Mouse (Mus musculus): Measurements from ENCODE around the gene Scn3b. TPM values are rescaled to one million over a fixed set of nuclear protein-coding genes. Genes with fewer than 3 reads are reported as not detected.

Scn3b gene
- total RNA-seq (2021): 100 to 1,000 TPM; 110 to 116 TPM
- long read RNA-seq, experiment 1, full-length matches to known transcripts: 83 of 137 reads
- long read RNA-seq, experiment 1, partial matches to known transcripts: 43 of 137 reads
- long read RNA-seq, experiment 1, other reads (novel, unspliced or antisense): 11 of 137 reads
- long read RNA-seq, experiment 2, full-length matches to known transcripts: 41 of 78 reads
- long read RNA-seq, experiment 2, partial matches to known transcripts: 15 of 78 reads
- long read RNA-seq, experiment 2, other reads (novel, unspliced or antisense): 22 of 78 reads

GRCm38 (mm10) chr9:40269103-40269861, at the start of gene Scn3b:
Gene Scn3b, plus strand, starts transcription at chr9:40269217.
- peak within 1 kb of the TSS; percentile 81 for H3K27ac ChIP-seq
- peak; percentile 73 to 83 for DNase-seq (ENCODE audit: extremely low spot score in 1 of 2, low spot score in 2 of 2)

GRCm38 (mm10) chr9:40224289-40224688, 44.7 kb upstream of the Scn3b start:
- intact Hi-C loops (cut with DNase I): loop anchor here (10.0 kb wide), 1 partner anchor 171 kb away; no protein-coding TSS in a partner anchor

More at GRCm38 (mm10) chr9:40269103-40269861, at the start of gene Scn3b:
- peak within 1 kb of the TSS; percentile 54 for H3K4me3 ChIP-seq
- no peak for TF ChIP-seq CTCF (IDR thresholded peaks at IDR 0.05)
- intact Hi-C loops (cut with DNase I): no loop called here

GRCm38 (mm10) chr9:40227874-40228789, 40.9 kb upstream of the Scn3b start:
- DNase-seq (ENCODE audit: extremely low spot score in 1 of 2, low spot score in 2 of 2): peak; percentile 38
- peak; percentile 76 for TF ChIP-seq CTCF (IDR thresholded peaks at IDR 0.05)
- Histone ChIP-seq H3K4me3 (no peak overlapping the region), H3K27ac (no peak overlapping the region)
- intact Hi-C loops (cut with DNase I): loop anchor here (10.0 kb wide), 1 partner anchor 167 kb away; no protein-coding TSS in a partner anchor

More at GRCm38 (mm10) chr9:40224289-40224688, 44.7 kb upstream of the Scn3b start:
- no peak for DNase-seq (ENCODE audit: extremely low spot score in 1 of 2, low spot score in 2 of 2)
- no peak overlapping the region for H3K27ac ChIP-seq
- TF ChIP-seq CTCF (IDR thresholded peaks at IDR 0.05): peak; percentile 67
- no peak overlapping the region for H3K4me3 ChIP-seq

- no peak for DNase-seq (ENCODE audit: extremely low spot score in 1 of 2, low spot score in 2 of 2)
- Histone ChIP-seq H3K27ac (no peak overlapping the region), H3K4me3 (no peak overlapping the region)
- intact Hi-C loops (cut with DNase I): loop anchor here (10.0 kb wide), 1 partner anchor 166 kb away; no protein-coding TSS in a partner anchor
- TF ChIP-seq CTCF (IDR thresholded peaks at IDR 0.05): no peak
Measured at GRCm38 (mm10) chr9:40228804-40229331, 40.1 kb upstream of the Scn3b start.

DNA sequence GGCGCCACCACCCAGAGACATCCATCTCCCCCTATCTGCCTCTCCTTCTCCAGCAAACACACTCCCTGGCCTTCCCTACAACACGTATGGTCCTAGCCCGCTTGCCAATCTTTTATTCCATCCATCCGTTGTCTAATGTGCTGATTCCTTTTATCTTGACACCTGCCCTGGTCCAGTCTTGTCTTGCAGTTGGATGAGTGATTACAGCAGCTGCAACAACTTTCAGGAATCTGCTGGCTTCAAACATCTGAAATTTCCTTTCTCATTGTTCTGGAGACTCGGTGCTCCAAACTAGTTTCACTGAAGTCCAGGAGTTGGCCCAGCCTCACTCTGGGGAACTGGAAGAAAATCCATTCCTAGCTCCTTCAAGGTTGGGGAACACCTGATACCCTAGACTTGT, 39.5 kb upstream of the Scn3b start:
- no peak for DNase-seq (ENCODE audit: extremely low spot score in 1 of 2, low spot score in 2 of 2)
- intact Hi-C loops (cut with DNase I): loop anchor here (10.0 kb wide), 1 partner anchor 165 kb away; no protein-coding TSS in a partner anchor
- no peak for TF ChIP-seq CTCF (IDR thresholded peaks at IDR 0.05)
- no peak overlapping the region for H3K27ac ChIP-seq
- no peak overlapping the region for H3K4me3 ChIP-seq

GRCm38 (mm10) chr9:40231019-40231418, 38.0 kb upstream of the Scn3b start:
- DNase-seq (ENCODE audit: extremely low spot score in 1 of 2, low spot score in 2 of 2): no peak
- no peak for TF ChIP-seq CTCF (IDR thresholded peaks at IDR 0.05)
- Histone ChIP-seq H3K27ac (no peak overlapping the region), H3K4me3 (no peak overlapping the region)
- intact Hi-C loops (cut with DNase I): no loop called here

- no peak overlapping the region for H3K4me3 ChIP-seq
- intact Hi-C loops (cut with DNase I): no loop called here
- no peak overlapping the region for H3K27ac ChIP-seq
- no peak for DNase-seq (ENCODE audit: extremely low spot score in 1 of 2, low spot score in 2 of 2)
- TF ChIP-seq CTCF (IDR thresholded peaks at IDR 0.05): no peak
Measured at GRCm38 (mm10) chr9:40234233-40235072, 34.6 kb upstream of the Scn3b start.

- H3K27ac ChIP-seq: no peak overlapping the region
- TF ChIP-seq CTCF (IDR thresholded peaks at IDR 0.05): no peak
- DNase-seq (ENCODE audit: extremely low spot score in 1 of 2, low spot score in 2 of 2): no peak
- intact Hi-C loops (cut with DNase I): no loop called here
- no peak overlapping the region for H3K4me3 ChIP-seq
Measured at GRCm38 (mm10) chr9:40235220-40235619, 33.8 kb upstream of the Scn3b start.

DNA sequence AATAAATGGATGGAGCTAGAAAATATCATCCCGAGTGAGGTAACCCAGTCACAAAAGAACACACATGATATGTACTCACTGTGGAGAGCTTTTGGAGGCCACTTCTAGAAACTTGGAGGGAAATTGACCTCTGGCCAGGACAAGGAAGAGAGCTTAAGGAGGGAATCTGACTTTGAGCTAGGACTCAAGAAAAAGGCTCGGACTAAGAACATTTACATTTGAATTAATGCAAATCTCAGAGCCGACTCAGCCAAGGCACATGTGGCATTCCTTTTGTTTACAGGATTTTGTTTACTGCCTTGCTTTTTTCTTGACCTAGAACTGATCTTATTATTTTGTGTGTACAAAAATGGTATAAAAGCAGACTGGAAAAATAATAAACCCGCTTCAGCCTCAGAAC, 29.3 kb upstream of the Scn3b start:
- intact Hi-C loops (cut with DNase I): loop anchor here (2.0 kb wide), 1 partner anchor 31 kb away; no protein-coding TSS in a partner anchor
- no peak for TF ChIP-seq CTCF (IDR thresholded peaks at IDR 0.05)
- H3K4me3 ChIP-seq: no peak overlapping the region
- no peak for DNase-seq (ENCODE audit: extremely low spot score in 1 of 2, low spot score in 2 of 2)
- H3K27ac ChIP-seq: no peak overlapping the region

GRCm38 (mm10) chr9:40240311-40240710, 28.7 kb upstream of the Scn3b start:
- intact Hi-C loops (cut with DNase I): loop anchor here (2.0 kb wide), 1 partner anchor 30 kb away; no protein-coding TSS in a partner anchor
- Histone ChIP-seq H3K4me3 (no peak overlapping the region), H3K27ac (no peak overlapping the region)
- DNase-seq (ENCODE audit: extremely low spot score in 1 of 2, low spot score in 2 of 2): no peak
- TF ChIP-seq CTCF (IDR thresholded peaks at IDR 0.05): no peak
